Mouse (Mus musculus): ENCODE results near the gene Klhl23.
"Not testable (repeated sequence)": the region's sequence is repeated elsewhere in the genome, so short reads cannot be mapped to it uniquely, and the experiment has no call there.

Klhl23 gene

DNA sequence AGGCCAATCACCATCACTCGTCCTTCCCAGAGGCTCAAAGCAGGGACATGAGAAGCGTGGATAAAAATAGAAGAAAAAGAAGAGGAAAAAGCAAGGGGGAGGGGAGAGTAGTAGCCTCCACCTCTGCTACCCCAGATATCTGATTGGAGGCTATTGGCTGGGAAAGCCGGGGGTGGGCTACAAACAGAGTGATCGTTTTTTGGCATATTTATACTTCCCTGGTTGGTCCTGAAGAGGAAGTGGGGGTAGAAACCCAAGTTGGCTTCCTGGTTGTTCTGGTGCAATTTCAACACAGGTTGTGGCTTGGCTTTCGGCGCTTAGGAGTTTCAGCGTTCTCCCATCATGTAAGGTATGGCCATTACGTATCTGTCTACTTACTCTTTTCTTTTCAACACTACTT, at the start of gene Klhl23:
Gene Klhl23, plus strand, starts transcription at position 234 of the 400 bp plus-strand sequence.
- no peak for DNase-seq

DNA sequence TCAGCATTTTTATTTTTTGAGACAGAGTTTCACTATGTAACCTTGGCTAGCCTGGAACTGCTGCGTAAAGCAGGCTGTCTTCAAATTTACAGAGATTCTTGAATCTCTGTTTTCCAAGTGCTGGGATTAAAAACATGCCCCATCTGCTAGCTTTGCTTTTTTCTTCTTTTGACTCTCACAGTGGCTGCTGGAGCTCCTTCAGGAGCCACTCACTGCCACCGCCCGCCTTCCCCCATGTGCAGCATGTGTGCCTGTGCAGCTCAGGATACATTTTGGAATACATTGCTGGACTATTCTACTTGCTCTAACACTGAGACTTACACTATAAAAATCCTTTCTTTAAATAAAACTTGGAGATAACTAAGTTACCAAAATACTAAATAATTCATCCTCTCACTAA, 48.4 kb upstream of the Klhl23 start:
- DNase-seq, result no peak

DNA sequence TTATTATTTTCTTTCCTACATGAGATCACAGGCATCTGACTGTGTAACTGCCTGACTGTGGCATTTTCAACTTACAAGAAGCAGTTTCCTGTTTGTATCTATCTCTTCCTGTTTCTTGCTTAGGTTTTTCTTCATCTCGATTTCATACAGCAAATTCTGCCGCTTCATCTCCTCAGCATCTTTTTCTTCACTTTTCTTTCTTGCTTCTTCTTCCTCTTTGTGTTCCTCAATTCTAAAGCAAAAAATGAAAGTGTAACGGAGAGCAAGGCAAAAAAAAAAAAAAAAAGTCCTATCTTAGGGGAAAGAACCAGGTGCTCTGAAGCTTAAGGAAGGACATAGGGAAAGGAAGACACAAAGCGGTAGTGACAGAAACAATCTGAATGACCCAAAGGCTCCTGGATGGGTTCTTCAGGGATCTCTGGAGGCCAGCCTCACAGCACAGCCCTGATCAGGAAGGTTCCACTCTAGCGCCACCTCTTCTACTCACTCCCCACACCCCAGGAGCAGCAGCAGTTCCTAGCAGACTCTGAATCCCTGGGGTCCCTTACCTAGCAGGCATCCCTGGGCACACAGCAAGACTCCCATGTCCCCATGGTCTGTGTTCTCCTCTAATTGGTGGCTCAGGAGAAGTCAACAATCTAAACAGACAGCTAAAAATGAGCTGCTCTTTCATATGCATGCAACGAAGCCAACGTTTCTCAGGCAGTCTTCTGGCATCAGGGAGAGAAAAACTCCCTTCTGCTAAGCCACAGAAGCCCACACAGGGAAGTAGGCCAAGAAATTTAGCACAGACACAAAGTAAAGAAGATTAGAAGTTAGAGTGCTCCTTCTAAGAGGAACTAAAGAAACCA, 43.5 kb upstream of the Klhl23 start:
- DNase-seq, result peak in 1 of 2 experiments; percentile 30

DNA sequence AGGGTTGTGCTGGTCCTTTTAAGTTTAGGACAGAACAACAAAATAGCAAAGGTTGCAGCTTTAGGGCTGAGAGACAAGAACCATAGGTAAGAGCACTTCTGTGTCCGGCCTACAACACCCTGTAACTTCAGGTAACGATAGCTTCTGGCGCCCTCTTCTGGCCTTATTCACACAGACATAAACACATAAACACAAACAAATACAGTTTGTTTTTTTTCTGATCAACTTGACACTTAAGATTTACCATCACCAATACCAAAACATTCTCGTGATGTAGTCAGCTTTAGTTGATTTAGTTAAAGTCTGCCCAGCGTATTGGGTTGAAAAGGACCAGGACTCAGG, 42.9 kb upstream of the Klhl23 start:
- peak in 1 of 2 experiments; percentile 37 for DNase-seq

DNA sequence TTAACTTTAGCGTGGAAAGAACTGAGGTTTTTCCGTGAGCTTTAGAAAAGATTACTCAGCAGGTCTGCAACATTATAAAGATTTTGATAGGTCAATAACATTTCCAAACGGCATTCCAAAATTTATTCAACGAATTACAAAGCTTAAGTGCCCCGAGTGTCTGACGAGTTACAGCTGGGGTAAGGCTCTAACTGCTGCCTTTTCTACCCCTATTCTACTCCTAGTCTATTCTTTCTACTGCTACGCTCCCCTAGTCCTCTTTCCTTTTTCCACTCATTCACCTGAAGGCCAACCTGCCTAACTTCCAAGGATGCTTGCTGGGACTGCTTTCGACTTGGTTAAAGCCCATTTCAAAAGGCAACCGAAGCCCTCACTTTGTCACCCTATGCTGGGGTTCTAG, 32.8 kb upstream of the Klhl23 start:
- DNase-seq, result no peak

DNA sequence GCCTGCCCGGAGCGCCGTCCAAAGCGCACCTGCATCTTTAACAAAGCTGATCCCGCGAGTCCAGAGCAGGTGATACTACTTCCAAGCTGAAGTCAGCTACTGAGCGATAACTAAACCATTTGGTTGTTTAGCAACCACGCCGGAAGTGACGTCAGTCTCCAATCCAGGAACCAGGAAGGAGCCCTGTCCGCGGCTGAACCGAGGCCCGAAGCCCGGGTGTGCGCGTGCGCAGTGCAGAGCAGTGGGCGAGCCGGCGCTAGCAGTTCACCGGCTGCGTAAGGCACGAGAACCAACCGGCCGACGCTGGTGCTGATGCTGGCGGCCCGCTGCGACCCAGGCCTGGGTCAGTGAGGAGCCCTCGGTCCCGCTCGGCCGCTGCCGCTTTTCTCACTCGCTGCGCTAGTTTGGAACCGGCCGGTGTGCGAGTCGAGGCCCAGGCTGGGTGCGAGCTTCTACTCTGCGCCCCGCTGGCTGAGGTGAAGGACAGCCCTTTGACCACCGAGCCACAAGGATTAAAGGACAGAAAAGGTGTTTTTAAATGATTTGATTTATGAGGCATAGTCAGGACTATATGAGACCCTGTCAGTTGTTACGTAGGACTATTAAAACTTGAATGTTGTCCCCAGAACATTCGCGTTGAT, 32.2 kb upstream of the Klhl23 start, which contains the start of the genes Ccdc173 and Phospho2:
Gene Ccdc173, minus strand, starts transcription at position 147 of the 641 bp plus-strand sequence.
Gene Phospho2, plus strand, starts transcription at position 195 of the 641 bp plus-strand sequence.
- DNase-seq, result peak; percentile 96

DNA sequence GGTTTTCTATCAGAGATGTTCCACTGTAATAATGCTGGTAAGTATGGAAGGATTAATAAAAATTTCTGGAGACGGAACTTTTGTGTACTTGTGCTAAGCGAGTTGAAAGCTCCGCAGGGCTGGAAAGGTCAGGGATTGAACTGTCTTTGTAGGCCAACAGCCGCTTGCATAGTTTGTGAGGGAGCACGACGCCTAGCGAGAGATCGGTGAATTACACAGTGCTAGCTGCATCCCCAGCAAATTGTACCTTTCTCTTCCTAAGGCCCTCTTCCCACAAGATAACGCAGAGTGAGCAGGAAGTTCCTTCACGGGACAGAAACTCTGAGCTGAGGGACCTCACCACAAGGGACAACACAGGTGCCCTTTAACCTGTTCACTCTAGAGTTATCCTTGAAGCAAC, 31.5 kb upstream of the Klhl23 start:
- DNase-seq, result peak; percentile 67 to 86

DNA sequence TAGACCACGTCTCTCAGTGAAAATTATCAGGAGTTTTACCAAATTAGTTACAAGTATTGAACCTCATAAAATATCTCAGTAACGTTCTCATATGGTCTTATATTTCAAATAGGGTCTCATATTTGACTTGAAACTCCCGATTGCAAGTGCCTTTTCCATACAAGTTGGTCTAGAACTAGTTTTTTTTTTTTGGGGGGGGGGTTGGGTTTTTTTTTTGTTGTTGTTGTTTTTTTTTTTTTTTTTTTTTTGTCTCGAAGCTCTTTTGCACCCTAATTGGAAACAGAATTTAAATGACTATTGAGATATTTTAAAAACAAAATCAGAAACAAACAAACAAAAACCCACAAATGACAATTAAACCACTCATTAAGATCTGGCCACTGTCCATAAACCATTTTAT, 31.0 kb upstream of the Klhl23 start:
- DNase-seq, result no peak

DNA sequence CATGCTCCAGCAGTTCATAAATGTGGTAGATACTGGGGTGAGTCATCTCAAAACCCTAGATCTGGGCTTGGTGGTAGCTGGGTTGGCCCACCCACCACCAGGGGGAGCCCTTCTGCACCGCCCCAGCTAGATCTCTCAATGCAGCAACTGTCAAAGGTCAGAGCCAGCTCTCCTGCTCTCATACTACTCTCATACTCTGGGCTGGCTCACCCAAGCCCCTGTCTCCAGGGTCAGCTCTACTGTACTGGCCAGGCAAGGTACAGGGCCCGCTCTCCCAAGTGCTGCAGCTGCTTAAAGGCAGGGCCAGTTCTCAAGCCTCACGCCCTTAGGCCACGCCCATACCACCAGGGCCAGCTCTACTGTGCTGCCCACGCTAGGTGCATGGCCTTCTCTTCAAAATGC, 18.8 kb upstream of the Klhl23 start:
- DNase-seq, result peak; percentile 51 to 81

DNA sequence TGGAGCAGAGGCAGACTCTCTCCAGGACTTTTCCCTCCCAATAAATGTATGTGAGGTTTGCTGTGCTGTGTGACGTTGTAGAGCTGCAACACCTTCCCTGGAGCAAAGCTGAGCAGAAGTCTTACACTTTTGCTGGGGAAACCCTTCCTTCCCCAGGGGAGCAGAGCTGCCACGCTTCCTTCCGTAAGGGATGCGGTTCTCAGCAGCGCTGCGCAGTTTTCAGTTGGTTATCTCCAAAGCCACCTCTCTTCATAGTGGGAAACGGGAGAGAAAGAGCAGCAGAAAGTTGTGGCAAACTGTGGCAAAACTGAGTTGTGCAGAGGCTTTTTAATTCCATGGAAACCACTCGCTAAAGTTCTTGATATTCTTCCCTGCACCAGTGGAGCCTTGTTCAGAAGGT, 18.0 kb upstream of the Klhl23 start:
- DNase-seq, result no peak

DNA sequence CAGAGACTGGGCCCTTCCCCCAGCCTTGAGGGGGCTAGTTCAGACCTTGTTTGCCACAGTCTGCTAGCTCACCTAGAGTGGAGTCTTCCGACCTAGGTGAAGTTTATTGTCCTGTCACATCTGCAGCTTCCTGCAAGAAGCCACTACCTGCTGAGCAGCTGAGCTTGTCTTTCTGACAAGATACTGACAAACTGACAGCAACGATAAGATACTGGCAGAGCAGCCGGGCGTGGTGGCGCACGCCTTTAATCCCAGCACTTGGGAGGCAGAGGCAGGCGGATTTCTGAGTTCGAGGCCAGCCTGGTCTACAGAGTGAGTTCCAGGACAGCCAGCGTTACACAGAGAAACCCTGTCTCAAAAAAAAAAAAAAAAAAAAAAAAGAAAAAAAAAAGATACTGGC, 17.1 kb upstream of the Klhl23 start:
- not testable (repeated sequence) for DNase-seq

DNA sequence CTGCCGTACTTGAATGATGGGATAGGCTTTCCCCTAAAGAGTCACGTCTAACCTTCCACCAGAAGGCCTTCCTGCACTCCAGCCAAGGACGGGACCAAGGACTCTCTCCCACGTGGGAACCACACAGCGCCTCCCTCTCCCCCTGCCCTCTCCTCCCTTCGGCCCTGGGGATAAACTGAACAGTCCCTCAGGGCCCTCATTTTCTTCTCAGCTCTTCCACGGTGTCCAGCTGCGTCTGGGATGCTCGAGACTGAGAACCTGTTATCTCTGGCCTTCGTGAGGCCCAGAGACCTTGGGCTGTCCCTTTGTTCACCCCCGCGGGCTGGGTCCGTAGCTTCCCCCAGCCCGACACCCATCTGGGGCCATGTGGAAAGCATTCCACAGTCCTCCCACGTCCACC, 11.6 kb upstream of the Klhl23 start:
- DNase-seq, result no peak

DNA sequence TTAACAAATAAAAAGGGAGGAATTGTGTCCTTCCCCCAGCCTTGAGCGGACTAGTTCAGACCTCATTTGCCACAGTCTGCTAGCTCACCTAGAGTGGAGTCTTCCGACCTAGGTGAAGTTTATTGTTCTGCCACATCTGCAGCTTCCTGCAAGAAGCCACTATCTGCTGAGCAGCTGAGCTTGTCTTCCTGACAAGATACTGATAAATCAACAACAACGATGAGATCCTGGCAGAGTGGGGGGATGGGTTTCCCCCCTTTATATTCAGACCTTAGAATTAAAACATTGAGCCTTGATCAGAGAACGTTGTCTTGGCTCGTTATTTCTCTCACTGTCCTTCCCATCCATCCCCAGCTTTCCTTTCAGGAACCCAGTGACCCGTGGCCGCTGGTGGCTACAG, 10.4 kb upstream of the Klhl23 start:
- not testable (repeated sequence) for DNase-seq

DNA sequence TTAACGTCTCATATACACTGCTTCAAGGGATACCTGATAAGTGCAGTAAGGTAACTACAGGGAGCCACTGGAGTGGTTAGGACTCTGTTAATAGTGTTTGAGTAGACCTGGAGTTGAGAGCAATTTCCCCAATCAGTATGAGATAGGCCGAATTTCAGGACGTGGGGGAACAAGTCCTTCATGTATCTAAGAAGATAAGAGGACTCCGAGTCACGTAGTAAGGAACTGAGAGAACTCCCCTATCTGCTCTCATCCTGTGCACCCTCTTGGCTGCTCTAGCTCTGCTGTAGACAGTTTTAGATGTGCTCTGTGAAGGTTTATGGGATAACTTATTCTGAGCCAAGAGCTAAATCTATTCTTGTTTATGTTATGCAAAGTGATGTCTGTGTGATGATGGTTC, 5.2 kb upstream of the Klhl23 start:
- DNase-seq, result no peak

DNA sequence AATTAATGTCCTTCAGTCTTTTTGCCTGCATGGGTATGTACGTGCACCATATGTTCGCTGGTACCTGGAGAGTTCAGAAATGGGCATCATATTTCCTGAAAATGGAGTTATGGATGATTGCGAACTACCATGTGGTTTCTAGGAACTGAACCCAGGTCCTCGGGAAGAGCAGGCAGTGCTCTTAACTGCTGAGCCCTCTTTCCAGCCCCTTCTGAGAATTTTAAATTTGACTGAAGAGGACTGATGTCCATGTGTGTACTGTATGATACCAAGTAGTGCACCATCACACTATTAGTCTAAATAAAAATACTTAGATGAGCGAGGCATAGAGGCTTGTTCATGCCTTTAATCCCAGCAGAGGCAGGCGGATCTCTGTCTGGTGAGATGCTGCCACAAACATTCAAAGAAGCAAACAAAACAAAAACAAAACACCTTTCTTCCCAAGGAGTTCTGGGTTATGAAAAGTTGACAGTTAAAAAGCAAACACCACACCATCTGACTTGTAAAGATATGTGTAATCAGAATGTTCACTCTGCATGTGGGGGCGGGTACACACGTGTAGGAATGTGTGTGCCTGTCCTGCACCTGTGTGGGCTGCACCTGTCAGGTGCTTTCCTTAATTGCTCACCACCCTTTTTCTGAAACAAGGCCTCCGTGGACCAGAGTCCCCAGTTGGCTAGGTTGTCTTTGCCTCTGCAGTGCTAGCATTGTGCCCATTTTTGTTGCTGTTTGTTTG, 3.2 kb upstream of the Klhl23 start:
- no peak for DNase-seq

DNA sequence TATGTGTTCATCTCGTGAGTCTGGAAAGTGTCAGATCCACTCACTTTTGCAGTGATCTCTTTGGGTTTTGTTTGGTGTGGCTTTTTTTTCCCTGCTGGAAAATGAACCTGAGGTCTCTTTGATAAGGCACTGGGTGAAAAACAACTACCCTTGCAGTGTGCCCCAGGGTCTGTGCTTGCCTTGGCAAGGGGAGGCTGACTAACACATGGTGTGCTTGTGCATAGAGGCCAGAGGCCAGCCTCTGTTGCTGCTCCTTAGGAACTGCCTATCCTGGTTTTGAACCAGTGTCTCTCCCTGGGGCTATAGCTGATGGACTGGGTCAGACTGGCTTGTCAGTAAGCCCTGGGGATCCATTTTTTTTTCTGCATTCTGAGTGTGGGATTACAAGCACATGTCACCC, 1.5 kb upstream of the Klhl23 start:
- DNase-seq, result no peak

DNA sequence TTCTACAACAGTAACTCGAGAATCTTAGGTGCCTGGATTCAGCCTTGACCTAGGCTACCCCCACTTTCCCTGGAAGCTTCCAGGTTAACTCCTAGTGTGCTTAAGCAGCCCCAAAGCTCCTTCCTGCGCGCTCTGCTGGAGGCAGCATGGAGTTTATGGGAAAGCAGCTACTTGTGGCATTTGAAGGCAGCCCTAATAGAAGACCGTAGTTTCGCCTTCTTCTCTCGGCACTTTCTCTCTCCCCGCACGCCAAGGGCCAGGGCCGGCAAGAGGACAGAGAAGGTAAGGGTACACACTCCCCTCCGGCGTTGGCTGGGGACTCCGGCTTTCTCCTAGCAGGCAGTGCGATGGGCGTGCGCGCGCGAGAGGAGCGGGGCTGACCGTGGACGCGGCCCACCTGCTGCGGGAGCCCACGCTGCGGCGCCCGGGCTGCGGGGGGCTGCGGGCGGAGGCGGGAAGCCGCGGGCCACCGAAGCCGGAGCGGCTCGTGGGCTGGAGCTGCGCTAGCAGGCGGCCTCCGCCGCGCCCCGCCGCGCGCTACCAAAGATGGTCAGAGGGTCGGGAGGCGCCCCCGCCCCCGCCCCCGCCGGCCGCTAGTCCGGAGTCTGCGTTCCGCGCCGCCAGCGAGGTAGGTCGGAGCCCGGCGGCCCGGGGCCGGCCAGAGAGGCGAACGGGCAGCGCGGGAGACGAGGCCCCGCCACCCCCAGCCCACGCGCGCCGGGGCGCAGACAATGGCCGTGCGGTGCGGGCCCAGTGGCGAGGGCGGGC, 801 bp downstream of the Klhl23 start:
- no peak for DNase-seq

DNA sequence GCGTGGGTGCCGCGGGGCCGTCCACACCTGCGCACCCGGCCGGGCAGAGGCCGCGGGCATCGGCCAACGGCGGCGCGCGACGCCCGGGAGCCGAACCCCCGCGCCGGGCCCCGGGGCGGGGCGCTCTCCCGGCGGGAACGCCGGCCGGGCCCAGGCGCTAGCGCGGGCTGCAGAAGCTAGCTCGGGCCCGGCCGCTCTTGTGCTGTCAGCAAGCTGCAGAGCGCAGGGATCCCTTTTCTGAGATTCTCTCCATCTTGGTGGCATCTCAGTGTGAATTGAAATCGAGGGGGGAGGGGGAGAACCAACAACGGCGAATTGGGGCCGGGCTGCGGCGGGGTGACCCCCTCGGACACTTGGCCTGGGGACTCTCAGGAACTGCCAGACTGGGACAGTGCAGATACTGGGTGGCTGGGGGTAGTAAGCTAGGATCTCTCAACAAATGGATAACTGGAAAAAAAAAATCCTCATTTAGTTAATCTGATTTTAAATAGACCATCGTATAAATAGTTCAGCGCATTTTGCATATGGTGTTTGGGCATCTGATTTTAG, 1.5 kb downstream of the Klhl23 start:
- peak in 1 of 2 experiments; percentile 10 for DNase-seq

DNA sequence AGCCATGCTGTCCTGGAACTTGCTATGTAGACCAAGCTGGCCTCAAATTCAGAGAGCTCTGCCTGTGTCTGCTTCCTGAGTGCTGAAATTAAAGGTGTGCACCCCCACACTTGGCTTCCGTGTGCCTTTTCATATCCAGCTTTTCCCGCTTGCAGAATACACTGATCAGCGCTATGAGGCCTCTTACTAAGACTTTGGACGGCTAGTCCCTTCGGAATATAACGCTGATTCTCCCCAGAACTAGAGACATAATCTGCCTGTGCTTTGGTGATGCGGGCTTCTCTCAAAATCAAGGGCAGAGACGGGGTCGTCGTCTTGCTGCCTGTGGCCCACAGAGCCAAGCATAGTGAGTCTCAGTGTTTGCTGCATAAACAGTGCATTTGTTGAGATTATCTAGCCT, 4.2 kb downstream of the Klhl23 start:
- no peak for DNase-seq

DNA sequence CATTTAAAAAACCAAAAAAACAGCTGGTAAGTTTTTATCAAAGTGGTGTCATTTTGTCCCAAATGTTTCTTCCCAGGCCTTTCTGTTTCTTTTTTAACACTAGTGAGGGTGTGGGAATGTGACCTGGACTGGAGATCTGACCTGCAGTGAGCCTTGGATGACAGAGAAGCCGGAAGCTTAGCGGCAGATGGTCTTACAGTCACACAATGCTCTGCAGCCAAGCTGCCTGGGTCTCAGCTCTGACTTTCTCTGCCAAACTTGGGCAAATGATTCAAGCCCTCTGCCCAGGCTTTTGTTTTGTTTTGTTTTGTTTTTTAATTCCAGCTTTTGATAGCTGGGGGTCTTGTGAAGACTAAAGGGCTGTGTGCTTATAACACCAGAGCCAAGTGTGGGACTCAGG, 4.6 kb downstream of the Klhl23 start:
- no peak for DNase-seq

DNA sequence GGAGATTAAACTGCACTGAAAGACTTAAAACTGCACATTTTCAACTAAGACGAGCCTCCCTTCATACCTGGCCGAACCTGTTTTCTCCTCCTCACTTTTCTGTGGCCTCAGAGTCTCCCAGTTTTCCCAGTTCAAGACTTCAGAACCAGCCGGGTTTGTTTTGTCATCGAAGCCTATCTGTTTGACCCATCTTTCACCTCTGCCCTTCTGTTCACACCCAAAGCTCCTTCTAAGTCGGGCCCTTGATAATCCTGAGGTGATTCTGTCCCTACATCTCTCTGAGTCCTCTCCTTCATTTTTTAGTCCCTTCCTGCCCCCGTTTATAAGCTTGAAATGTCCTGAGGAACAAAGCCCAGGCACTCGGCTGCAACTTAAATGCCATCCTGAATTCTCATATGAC, 6.3 kb downstream of the Klhl23 start:
- no peak for DNase-seq

DNA sequence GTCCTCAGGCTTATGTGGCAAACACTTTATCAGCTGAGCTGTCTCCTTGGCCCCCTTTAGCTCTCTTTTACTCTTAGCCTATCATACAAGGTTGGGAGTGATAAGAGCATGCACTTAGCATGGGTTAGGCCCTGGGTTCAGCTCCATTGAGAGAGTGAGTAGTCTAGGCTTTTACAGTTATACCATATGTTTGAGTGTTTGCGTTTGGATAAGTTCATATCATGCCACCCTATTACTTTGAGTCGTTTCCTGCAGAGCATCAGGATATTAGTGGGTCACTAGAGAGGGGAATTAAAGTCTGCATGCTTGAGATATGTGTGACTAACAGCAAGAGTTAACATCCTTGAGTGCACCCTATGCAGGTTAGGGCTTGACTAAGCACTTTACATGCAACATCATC, 7.9 kb downstream of the Klhl23 start:
- DNase-seq, result no peak

DNA sequence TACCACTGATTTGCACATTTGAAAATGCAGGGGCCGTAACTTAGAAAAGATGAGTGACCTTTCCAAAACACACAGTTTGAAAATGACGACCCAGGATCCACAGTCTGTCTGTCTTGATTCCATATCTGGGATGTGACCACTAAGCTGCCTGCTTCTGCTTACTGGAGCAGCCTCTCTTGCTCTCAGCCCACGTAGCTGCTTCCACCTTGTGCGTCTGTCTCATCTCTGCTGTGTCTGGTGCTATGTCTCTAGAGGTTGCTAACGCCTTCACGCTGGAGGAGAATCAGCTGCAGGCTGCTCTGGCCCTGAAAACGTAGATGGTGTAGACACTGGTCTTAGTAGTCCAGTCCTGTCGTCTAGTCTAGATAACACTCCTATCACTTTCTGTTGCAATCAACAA, 8.4 kb downstream of the Klhl23 start:
- no peak for DNase-seq
